Mouse (Mus musculus) neural tube, embryonic 14.5 days (tissue): ENCODE data around the gene Ccni. TPM values are rescaled to one million over a fixed set of nuclear protein-coding genes. Genes with fewer than 3 reads are reported as not detected.

ENCODE experiments used
- ATAC-seq: fragments of 200-750 bp; cut with Nextera tagmentation; 2 replicates; pipeline ENCODE4 v1.8.0; 2017; ENCODE audit warnings: low read depth, mild to moderate bottlenecking, moderate TSS enrichment, moderate library complexity
- H3K27ac ChIP-seq: fragments of 300-500 bp; sonication (generic); 2 replicates; pipeline ENCODE4 v1.5.1; 2014; ENCODE audit warnings: low read depth, mild to moderate bottlenecking, control low read depth, low read length, moderate library complexity, mixed read lengths
- H3K27me3 ChIP-seq: fragments of 300-500 bp; sonication (generic); 2 replicates; pipeline ENCODE4 v1.6.1; 2014; ENCODE audit warnings: low read length; ENCODE audit not compliant: control insufficient read depth, insufficient read depth
- H3K36me3 ChIP-seq: fragments of 300-500 bp; sonication (generic); 2 replicates; pipeline ENCODE4 v1.6.1; 2014; ENCODE audit warnings: low read length, mixed read lengths; ENCODE audit not compliant: control insufficient read depth, insufficient read depth
- H3K4me1 ChIP-seq: fragments of 300-500 bp; sonication (generic); 2 replicates; pipeline ENCODE4 v1.6.1; 2014; ENCODE audit warnings: low read length; ENCODE audit not compliant: control insufficient read depth, insufficient read depth
- H3K4me2 ChIP-seq: fragments of 300-500 bp; sonication (generic); 2 replicates; pipeline ENCODE4 v1.6.1; 2014; ENCODE audit warnings: mild to moderate bottlenecking, low read depth, low read length, control low read depth
- H3K4me3 ChIP-seq: fragments of 300-500 bp; sonication (generic); 2 replicates; pipeline ENCODE4 v1.5.1; 2014; ENCODE audit warnings: low read depth, low read length, control low read depth, mixed read lengths
- H3K9ac ChIP-seq: fragments of 300-500 bp; sonication (generic); replicated peaks from 2 replicates; pipeline ENCODE4 v1.6.1; 2014; ENCODE audit warnings: low read depth, mild to moderate bottlenecking, control low read depth, low read length, mixed read lengths
- H3K9me3 ChIP-seq: fragments of 300-500 bp; sonication (generic); 2 replicates; pipeline ENCODE4 v1.6.1; 2016; ENCODE audit warnings: low read length; ENCODE audit not compliant: control insufficient read depth
- WGBS: fragments of 180-500 bp; shearing (Covaris S2); extraction: QIAGEN DNeasy Blood & Tissue Kit; methylation state at CpG from one replicate; pipeline ENCODE4 v1.1.7; 2014; 5-methylcytosine and 5-hydroxymethylcytosine counted together
- polyA plus RNA-seq: library from polyadenylated mRNA; unstranded; fragments of >200 nt; fragmentation: Nextera tagmentation; extraction: Ambion mirVana; gene quantifications from 2 replicates; pipeline ENCODE4 v1.2.1, GENCODE M21; 2014

Gene Ccni
- polyA plus RNA-seq, 1 experiment from 2014 or later: 145 TPM

DNA sequence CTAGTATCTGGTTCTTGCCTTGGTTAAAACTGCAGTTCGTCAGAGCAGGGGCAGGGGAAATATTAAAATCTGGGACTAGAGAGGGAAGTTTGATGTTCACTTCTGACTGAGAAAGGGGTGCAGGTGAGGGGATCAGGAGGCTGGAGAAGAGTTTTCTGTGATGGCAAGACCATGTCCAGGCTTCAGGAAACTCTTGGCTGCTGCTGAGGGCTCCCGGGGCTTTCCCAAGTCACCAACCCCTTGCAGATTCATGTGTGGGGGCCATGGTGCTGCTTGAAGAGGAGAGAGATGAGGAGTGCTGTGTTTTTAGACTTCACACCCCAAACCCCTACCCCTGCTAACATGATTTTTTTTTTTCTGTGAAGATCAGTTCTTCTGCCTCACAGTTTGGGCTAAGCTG is 28.3 kb upstream of the Ccni start:
- Histone ChIP-seq H3K4me1 (no peaks in the 10 kb centered on the region), H3K36me3 (no peaks in the 10 kb centered on the region), H3K4me2 (no peak overlapping the region), H3K27ac (no peak overlapping the region), H3K4me3 (no peak overlapping the region), H3K9me3 (no peaks in the 10 kb centered on the region), H3K27me3 (no peaks in the 10 kb centered on the region), H3K9ac (no peak overlapping the region)
- 93% methylated on average over 2 of the region's 2 CpGs for WGBS
- ATAC-seq: no peak

DNA sequence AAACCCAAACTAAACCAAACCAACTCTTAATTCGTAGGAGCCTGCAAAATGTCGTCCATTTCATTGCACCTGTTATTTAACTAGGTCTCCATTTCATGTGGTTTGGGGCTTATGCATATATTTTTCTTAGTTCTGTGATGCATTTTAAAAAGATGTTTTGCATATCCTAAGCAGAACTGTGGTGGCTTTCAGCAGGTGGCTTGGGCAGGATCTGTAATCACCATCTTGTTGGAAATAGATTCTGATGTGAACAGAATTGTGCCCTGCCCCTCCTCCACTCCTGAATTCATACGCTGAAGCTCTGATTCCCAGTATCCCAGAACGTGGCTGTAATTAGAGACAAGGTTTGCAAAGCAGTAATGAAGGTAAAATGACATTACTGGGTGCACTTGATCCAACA is 27.8 kb upstream of the Ccni start:
- no peak for ATAC-seq
- WGBS: 70% methylated on average over 4 of the region's 4 CpGs
- no peaks in the 10 kb centered on the region for H3K36me3 ChIP-seq

DNA sequence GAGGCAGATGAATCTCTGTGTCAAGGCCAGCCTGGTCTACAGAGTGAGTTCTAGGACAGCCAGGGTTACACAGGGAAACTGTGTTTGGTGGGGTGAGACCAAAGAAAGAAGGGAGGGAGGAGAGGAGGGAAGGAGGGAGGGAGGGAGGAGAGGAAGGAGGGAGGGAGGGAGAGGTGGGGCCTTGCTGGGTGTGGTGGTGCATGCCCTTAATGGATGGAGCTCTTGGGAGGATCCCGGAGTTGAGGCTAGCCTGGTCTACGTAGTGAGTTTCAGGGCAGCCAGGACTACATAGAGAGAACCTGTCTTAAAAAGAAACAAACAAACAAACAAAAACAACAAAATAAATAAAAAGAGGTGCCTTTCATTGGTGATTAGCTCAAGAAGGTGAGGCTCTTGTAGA is 26.5 kb upstream of the Ccni start:
- H3K4me2 ChIP-seq: no peak overlapping the region
- ATAC-seq: no peak
- H3K27me3 ChIP-seq: no peaks in the 10 kb centered on the region
- WGBS: 90% methylated on average over 2 of the region's 2 CpGs
- no peak overlapping the region for H3K9ac ChIP-seq
- H3K36me3 ChIP-seq: no peaks in the 10 kb centered on the region
- H3K9me3 ChIP-seq: no peaks in the 10 kb centered on the region
- H3K4me3 ChIP-seq: no peak overlapping the region
- no peaks in the 10 kb centered on the region for H3K4me1 ChIP-seq
- H3K27ac ChIP-seq: no peak overlapping the region

More for the DNA sequence above, 27.8 kb upstream of the Ccni start:
- H3K27ac ChIP-seq: no peak overlapping the region
- H3K4me3 ChIP-seq: no peak overlapping the region
- H3K4me1 ChIP-seq: no peaks in the 10 kb centered on the region
- H3K27me3 ChIP-seq: no peaks in the 10 kb centered on the region
- H3K4me2 ChIP-seq: no peak overlapping the region
- H3K9ac ChIP-seq: no peak overlapping the region
- no peaks in the 10 kb centered on the region for H3K9me3 ChIP-seq

DNA sequence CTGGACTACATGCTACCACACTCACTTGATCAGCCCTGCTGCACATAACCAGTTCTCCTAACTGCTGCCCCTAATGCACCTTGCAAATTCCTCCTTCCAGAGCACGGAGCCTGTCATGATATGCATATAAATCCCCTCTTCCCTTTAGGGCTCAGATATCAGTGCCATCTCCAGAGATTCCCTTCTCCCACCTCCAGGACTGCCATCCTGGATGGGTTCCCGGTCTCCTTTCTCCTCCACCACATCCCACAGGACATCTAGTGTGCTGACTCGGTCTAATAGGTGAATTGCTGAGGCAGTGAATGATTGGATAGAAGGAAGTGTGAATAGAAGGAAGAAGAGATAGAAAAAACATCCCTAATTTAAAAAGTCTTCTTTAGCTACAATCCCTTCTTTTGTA is 25.4 kb upstream of the Ccni start:
- Histone ChIP-seq H3K4me3 (no peak overlapping the region), H3K9ac (no peak overlapping the region), H3K27me3 (no peaks in the 10 kb centered on the region), H3K27ac (no peak overlapping the region), H3K9me3 (no peaks in the 10 kb centered on the region), H3K36me3 (no peaks in the 10 kb centered on the region), H3K4me2 (no peak overlapping the region), H3K4me1 (no peaks in the 10 kb centered on the region)
- ATAC-seq: no peak
- 61% methylated on average over 3 of the region's 3 CpGs for WGBS

DNA sequence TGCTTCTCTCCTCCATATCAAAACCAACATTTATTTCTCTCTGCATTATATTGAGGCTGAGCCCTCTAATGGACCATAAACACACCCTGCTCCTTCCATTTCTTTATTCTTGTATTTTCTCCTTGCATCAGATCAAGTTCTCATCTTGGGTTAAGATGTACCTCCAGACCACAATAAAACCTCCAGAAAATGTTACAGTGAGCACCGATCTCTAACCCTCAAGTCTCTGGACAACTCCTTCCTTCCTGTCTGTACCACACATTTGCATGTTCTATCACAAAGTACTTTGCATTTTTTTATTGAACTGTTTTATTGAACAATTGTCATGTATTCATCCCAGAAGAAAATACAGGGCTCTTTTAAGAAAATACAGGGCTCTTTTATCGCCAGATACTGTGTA is 23.2 kb upstream of the Ccni start:
- Histone ChIP-seq H3K27me3 (no peaks in the 10 kb centered on the region), H3K4me1 (no peaks in the 10 kb centered on the region), H3K9me3 (no peaks in the 10 kb centered on the region), H3K9ac (no peak overlapping the region), H3K4me2 (no peak overlapping the region), H3K4me3 (no peak overlapping the region), H3K27ac (no peak overlapping the region), H3K36me3 (no peaks in the 10 kb centered on the region)
- 89% methylated on average over 2 of the region's 2 CpGs for WGBS
- ATAC-seq: no peak

DNA sequence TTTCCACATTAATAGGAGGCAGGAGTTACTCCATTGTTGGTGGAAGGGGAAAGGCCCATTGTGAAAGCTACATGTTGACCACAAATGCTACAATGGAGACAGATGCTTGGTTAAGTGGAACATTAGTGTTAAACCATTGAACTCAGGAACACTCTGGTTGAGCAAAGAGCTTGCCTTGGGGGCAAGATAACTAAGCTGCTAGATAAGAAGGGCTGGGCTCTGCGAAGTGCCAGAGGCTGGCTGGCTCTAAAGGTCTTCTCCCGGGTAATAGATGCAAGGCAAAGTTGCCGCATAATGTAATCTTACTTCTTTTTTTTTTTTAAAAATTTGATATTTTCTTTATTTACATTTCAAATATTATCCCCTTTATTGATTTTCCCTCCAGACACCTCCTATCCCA is 20.9 kb upstream of the Ccni start:
- H3K4me3 ChIP-seq: no peak overlapping the region
- H3K27ac ChIP-seq: no peak overlapping the region
- WGBS: 91% methylated on average over 3 of the region's 3 CpGs
- H3K9ac ChIP-seq: no peak overlapping the region
- no peaks in the 10 kb centered on the region for H3K9me3 ChIP-seq
- ATAC-seq: no peak
- H3K36me3 ChIP-seq: no peaks in the 10 kb centered on the region
- H3K4me1 ChIP-seq: no peaks in the 10 kb centered on the region
- H3K4me2 ChIP-seq: no peak overlapping the region
- no peaks in the 10 kb centered on the region for H3K27me3 ChIP-seq

DNA sequence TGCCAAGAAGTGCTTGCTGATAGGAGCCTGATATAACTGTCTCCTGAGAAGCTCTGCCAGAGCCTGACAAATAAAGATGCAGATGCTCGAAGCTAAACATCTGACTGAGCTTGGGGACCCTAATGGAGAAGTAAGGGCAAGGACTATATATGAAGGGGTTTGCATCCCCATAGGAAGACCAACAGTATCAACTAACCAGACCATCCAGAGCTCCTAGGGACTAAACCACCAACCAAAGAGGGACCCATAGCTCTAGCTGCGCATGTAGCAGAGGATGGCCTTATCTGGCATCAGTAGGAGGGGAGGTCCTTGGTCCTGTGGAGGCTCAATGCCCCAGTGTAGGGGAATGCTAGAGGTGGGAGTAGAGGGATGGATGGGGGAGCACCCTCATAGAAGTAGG is 18.3 kb upstream of the Ccni start:
- no peak overlapping the region for H3K9ac ChIP-seq
- no peak overlapping the region for H3K27ac ChIP-seq
- ATAC-seq: no peak
- no peaks in the 10 kb centered on the region for H3K27me3 ChIP-seq
- H3K4me2 ChIP-seq: no peak overlapping the region
- no peaks in the 10 kb centered on the region for H3K4me1 ChIP-seq
- no peaks in the 10 kb centered on the region for H3K36me3 ChIP-seq
- no peaks in the 10 kb centered on the region for H3K9me3 ChIP-seq
- WGBS: 82% methylated on average over 2 of the region's 2 CpGs
- H3K4me3 ChIP-seq: no peak overlapping the region

DNA sequence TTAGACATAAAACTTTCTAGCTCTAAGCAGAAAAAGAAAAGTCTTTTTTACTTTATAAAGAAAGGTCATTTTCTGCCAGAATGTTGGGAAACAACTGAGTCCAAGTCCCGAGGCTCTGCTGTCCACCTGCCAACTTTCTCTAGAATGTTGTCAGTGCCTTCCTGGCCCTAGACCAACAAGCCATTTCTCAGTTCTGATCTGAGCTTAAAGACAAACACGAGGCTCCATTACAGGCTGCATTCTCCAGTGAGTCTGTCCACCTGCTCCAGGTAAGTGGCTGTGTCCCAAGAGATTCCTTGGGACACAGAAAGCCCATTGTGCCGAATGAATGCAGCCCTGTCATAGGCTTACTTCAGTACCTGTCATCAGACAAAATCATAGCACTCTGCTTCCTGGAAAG is 15.4 kb upstream of the Ccni start:
- no peak for ATAC-seq
- 71% methylated on average over 3 of the region's 3 CpGs for WGBS
- H3K4me3 ChIP-seq: no peak overlapping the region

DNA sequence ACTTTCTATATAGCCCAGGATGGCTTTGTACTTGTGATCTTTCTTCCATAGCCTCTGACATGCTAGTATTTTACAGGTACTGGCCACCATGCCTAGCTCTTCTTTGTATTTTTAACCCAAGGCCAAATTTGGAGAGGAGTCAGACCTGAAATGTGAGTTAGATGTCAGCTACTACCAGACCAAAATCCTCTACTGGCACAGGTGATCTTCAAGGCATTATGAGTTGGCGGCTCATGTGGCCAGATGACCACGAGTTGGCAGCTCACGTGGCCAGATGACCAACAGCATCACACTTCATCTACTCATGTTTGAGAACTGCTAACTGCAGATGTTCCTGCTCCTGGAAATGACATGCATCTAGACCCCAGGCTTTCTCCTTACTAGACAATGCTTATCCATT is 12.1 kb upstream of the Ccni start:
- Histone ChIP-seq H3K4me1 (no peaks in the 10 kb centered on the region), H3K27ac (no peak overlapping the region), H3K36me3 (no peaks in the 10 kb centered on the region), H3K4me3 (no peak overlapping the region), H3K27me3 (no peaks in the 10 kb centered on the region), H3K9ac (no peak overlapping the region), H3K4me2 (no peak overlapping the region), H3K9me3 (no peaks in the 10 kb centered on the region)
- WGBS: 86% methylated on average over 3 of the region's 3 CpGs
- ATAC-seq: no peak

More for the DNA sequence above, 15.4 kb upstream of the Ccni start:
- no peaks in the 10 kb centered on the region for H3K36me3 ChIP-seq
- H3K27ac ChIP-seq: no peak overlapping the region
- no peaks in the 10 kb centered on the region for H3K9me3 ChIP-seq
- no peak overlapping the region for H3K9ac ChIP-seq
- H3K4me1 ChIP-seq: no peaks in the 10 kb centered on the region
- no peaks in the 10 kb centered on the region for H3K27me3 ChIP-seq
- no peak overlapping the region for H3K4me2 ChIP-seq

DNA sequence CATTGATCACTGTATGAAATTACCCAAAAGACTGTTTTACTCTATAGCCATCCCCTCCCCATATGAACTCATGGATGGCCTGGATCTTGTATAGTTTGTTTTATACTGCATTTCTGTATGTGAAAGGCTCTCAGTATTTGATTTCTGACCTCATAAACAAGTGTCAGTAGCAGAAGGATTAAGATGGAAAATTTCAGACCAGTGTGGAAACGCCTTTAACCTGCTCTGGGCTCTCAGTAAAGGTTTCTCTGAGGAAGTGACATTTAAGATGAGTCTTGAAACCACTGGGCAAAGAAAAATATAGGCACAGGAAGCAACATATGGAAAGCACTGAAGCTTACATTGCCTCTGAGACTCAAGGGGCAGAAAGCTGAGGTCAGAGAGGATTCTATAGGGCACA is 1.3 kb upstream of the Ccni start:
- no peak overlapping the region for H3K9ac ChIP-seq
- no peak for ATAC-seq
- H3K4me1 ChIP-seq: peaks cover 15% of the 10 kb centered on the region
- H3K4me3 ChIP-seq: no peak overlapping the region
- H3K9me3 ChIP-seq: no peaks in the 10 kb centered on the region
- 76% methylated on average over 1 of the region's 1 CpGs for WGBS
- no peaks in the 10 kb centered on the region for H3K27me3 ChIP-seq
- no peaks in the 10 kb centered on the region for H3K36me3 ChIP-seq
- 0 out of 2 replicates have a peak overlapping the region, but pooled peaks have one; percentile 62 for H3K4me2 ChIP-seq
- no peak overlapping the region for H3K27ac ChIP-seq
